Mouse (Mus musculus) stomach, embryonic 14.5 days (tissue): ENCODE measurements around the gene Ccdc115. TPM values are rescaled to one million over a fixed set of nuclear protein-coding genes. Genes with fewer than 3 reads are reported as not detected.
A peak's percentile ranks its signal among the peaks of the same experiment; 100 is the strongest.
"Not testable (repeated sequence)": the region's sequence is repeated elsewhere in the genome, so short reads cannot be mapped to it uniquely, and the experiment has no call there.

ENCODE experiments used
- ATAC-seq: fragments of 200-750 bp; cut with Nextera tagmentation; 2 replicates; pipeline ENCODE4 v1.8.0; 2017; ENCODE audit warnings: low read depth, moderate TSS enrichment; ENCODE audit not compliant: insufficient number of reproducible peaks, insufficient read depth, low FRiP score
- H3K27ac ChIP-seq: fragments of 300-500 bp; sonication (generic); 2 replicates; pipeline ENCODE4 v1.5.1; 2014; ENCODE audit warnings: mild to moderate bottlenecking, low read length, moderate library complexity, mixed read lengths
- H3K27me3 ChIP-seq: fragments of 300-500 bp; sonication (generic); 2 replicates; pipeline ENCODE4 v1.6.1; 2014; ENCODE audit warnings: low read length, control low read depth, mixed read lengths; ENCODE audit not compliant: control insufficient read depth, insufficient read depth
- H3K36me3 ChIP-seq: fragments of 300-500 bp; sonication (generic); 2 replicates; pipeline ENCODE4 v1.6.1; 2014; ENCODE audit warnings: mild to moderate bottlenecking, control low read depth, low read length, moderate library complexity, mixed read lengths; ENCODE audit not compliant: control insufficient read depth, insufficient read depth
- H3K4me1 ChIP-seq: fragments of 300-500 bp; sonication (generic); 2 replicates; pipeline ENCODE4 v1.6.1; 2014; ENCODE audit warnings: low read length, control low read depth, mixed read lengths; ENCODE audit not compliant: control insufficient read depth, insufficient read depth
- H3K4me2 ChIP-seq: fragments of 300-500 bp; sonication (generic); replicated peaks from 2 replicates; pipeline ENCODE4 v1.6.1; 2014; ENCODE audit warnings: low read depth, low read length, control low read depth
- H3K4me3 ChIP-seq: fragments of 300-500 bp; sonication (generic); 2 replicates; pipeline ENCODE4 v1.5.1; 2014; ENCODE audit warnings: low read depth, low read length, control low read depth
- H3K9ac ChIP-seq: fragments of 300-500 bp; sonication (generic); replicated peaks from 2 replicates; pipeline ENCODE4 v1.6.1; 2014; ENCODE audit warnings: low read depth, mild to moderate bottlenecking, control low read depth, low read length, moderate library complexity, mixed read lengths
- H3K9me3 ChIP-seq: fragments of 300-500 bp; sonication (generic); 2 replicates; pipeline ENCODE4 v1.6.1; 2016; ENCODE audit warnings: low read depth, low read length, control low read depth; ENCODE audit not compliant: control insufficient read depth
- WGBS: fragments of 180-500 bp; shearing (Covaris S2); extraction: QIAGEN DNeasy Blood & Tissue Kit; methylation state at CpG from one replicate; pipeline ENCODE4 v1.1.7; 2014; 5-methylcytosine and 5-hydroxymethylcytosine counted together
- polyA plus RNA-seq: library from polyadenylated mRNA; unstranded; fragments of >200 nt; fragmentation: Nextera tagmentation; extraction: Ambion mirVana; gene quantifications from 2 replicates; pipeline ENCODE4 v1.2.1, GENCODE M21; 2014

Ccdc115 gene
- polyA plus RNA-seq, 1 experiment from 2014 or later, result 50.4 TPM

DNA sequence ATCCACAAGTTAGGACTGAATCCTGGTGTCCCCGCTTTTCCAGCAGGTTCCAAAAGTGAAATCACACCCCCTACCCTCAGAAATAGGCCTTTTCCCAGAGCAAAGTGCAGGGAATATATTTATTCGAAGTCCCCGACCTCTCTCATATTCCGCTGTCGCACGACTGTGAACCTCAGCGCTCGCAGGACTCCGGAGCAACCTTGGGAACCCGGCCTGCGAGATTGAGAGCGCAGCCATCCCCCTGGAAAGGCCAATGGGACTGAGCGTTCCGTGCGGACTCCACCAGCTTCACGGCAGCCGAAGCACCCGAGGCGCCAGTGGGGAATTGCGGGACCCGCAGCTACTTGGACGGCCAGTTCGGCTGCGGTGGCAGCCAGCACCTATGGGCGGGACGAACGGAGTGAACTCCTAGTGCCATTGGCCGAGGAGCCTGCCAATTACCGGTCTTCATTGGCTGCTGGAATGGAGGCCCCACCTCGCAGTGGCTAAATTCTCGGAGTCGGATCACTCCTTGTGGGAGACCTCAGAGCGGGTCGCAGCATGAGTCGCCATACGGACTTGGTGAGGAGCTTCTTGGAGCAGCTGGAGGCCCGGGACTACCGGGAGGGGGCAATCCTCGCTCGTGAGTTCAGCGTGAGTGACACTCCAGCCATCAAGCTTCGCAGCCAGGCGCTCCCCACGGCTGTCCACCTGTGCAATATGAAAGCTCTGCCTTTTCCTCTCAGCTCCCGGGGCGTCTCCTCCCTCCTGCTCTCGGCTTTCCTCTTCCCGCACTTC lies 20.0 kb upstream of the Ccdc115 start, which contains the start of gene Ptpn18:
TSS of gene Ptpn18 (plus strand) at position 479 of the 777 bp plus-strand sequence.
- H3K4me1 ChIP-seq, result no peaks in the 10 kb centered on the region
- no peak within 1 kb of the TSS for H3K27ac ChIP-seq
- H3K36me3 ChIP-seq, result no peaks in the 10 kb centered on the region
- ATAC-seq, result peak; percentile 91
- peak within 1 kb of the TSS; percentile 26; the same call in 1 of the 2 replicates for H3K9ac ChIP-seq
- H3K4me2 ChIP-seq, result peak within 1 kb of the TSS; percentile 82
- WGBS, result under 1% methylated on average over 48 of the region's 48 CpGs
- H3K9me3 ChIP-seq, result no peaks in the 10 kb centered on the region
- peak within 1 kb of the TSS; percentile 42 for H3K4me3 ChIP-seq
- H3K27me3 ChIP-seq, result peaks cover 7% of the 10 kb centered on the region

DNA sequence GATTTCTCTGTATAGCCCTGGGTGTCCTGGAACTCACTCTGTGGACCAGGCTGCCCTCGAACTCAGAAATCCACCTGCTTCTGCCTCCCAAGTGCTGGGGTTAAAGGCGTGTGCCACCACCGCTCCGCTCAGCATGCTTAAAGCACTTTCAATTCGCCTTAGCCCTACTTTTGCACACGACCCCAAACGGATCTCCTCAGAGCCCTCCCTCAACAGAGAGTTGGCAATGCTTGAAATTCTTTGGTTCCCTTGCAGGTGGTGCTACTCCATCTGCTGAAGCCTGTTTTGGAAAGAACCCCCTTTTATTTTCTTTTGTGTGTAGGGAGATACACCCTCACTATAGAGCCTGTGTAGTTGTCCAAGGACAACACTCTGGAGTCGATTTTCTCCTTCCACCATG lies 19.0 kb upstream of the Ccdc115 start:
- H3K9ac ChIP-seq, result no peak overlapping the region
- H3K4me3 ChIP-seq, result no peak overlapping the region
- H3K4me2 ChIP-seq, result no peak overlapping the region
- H3K27ac ChIP-seq, result no peak overlapping the region
- peaks cover 7% of the 10 kb centered on the region for H3K27me3 ChIP-seq
- H3K36me3 ChIP-seq, result no peaks in the 10 kb centered on the region
- ATAC-seq, result no peak
- 28% methylated on average over 8 of the region's 8 CpGs for WGBS
- H3K4me1 ChIP-seq, result no peaks in the 10 kb centered on the region
- H3K9me3 ChIP-seq, result no peaks in the 10 kb centered on the region

DNA sequence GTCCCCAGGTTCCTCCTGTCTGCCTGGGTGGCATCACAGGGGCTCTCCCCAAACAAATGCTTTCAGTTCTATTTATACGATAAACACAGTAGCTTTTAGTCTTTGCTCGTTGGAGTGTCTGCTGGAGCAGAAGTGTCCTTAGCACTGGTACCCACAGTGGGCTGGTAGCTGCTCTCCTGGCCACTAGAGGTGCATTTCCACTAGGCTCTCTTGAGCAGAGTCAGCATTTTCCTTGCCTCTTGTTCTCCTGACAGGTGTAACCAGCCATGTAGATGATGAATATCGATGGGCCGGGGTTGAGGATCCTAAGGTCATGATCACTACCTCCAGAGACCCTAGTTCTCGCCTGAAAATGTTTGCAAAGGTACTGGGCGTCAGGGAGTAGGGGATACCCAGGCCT lies 3.7 kb upstream of the Ccdc115 start:
- Histone ChIP-seq H3K4me3 (no peak overlapping the region), H3K9ac (no peak overlapping the region), H3K9me3 (no peaks in the 10 kb centered on the region), H3K27ac (no peak overlapping the region), H3K27me3 (no peaks in the 10 kb centered on the region), H3K4me1 (no peaks in the 10 kb centered on the region), H3K36me3 (peaks cover 40% of the 10 kb centered on the region), H3K4me2 (no peak overlapping the region)
- ATAC-seq, result no peak
- 92% methylated on average over 6 of the region's 6 CpGs for WGBS

DNA sequence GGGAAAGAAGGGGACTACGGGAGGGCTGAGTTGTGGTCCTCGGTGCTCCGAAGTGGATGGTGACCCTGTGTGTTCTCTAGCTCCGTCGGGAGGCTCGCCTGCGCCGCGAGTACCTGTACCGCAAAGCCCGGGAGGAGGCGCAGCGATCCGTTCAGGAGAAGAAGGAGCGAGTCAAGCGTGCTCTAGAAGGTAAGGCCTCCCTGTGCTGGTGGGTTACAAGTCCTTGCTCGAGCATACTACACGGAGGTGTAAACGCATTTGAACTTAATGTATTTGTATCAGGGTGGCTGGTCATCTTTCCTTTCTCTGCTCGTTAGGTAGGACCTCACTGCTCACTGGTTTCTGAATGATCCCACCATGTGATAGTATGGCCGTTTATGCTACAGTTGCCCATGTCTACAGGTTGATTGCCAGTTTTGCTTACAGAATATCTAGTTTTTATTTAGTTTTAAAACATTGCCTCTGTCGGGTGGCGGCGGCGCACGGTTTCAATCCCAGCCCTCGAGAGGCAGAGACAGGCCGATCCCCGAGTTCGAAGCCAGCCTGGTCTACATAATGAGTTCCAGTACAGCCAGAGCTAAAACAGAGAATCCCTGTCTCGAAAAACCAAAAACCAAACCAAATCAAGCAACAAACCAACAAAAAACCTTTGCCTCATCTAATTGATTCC lies 624 bp upstream of the Ccdc115 start:
- ATAC-seq, result peak; percentile 19
- Histone ChIP-seq H3K36me3 (peaks cover 32% of the 10 kb centered on the region), H3K4me2 (peak overlapping the region; percentile 79), H3K9me3 (no peaks in the 10 kb centered on the region), H3K27me3 (no peaks in the 10 kb centered on the region), H3K4me1 (no peaks in the 10 kb centered on the region), H3K9ac (peak overlapping the region; percentile 52; the same call in 1 of the 2 replicates), H3K4me3 (peak overlapping the region; percentile 71), H3K27ac (peak overlapping the region; percentile 44; the same call in 1 of the 2 replicates)
- WGBS, result 7% methylated on average over 31 of the region's 31 CpGs

DNA sequence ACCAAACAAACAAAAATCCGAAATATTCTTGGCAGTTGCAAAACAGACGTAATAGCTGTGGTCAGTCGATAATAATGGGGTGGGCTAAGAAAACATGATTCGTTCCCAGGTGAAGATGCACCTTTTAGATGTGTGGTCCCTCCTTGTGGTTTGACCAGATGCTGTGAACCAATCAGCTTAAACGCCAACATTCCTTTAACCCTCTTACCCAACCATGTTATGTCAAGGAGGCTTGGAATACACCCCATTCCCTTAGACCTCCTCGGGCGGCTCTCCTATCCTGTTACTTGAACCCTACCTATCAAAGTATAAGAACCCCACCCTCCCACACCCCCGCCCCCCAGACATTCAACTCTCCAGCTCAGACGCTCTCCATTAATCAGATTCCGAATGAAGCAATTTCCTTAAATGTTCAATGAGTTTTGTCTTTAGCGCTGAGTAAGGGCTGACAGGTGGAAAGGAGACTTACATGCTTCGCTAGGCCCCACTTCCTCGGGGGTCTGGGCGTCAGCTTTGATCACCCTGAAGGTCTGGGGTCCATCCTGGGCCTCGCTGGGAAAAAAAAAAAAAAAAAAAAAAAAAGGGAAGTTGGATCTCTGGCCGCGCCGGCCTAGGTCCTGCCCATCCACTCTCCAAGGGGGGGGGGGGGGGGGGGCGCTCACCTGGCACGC lies 956 bp downstream of the Ccdc115 start:
- Histone ChIP-seq H3K4me2 (peak overlapping the region; percentile 66), H3K9me3 (no peaks in the 10 kb centered on the region), H3K4me3 (peak overlapping the region; percentile 71), H3K27ac (no peak overlapping the region), H3K4me1 (peaks cover 5% of the 10 kb centered on the region; the same call in 1 of the 2 replicates), H3K27me3 (no peaks in the 10 kb centered on the region), H3K36me3 (peaks cover 16% of the 10 kb centered on the region), H3K9ac (peak overlapping the region; percentile 42; the same call in 1 of the 2 replicates)
- 43% methylated on average over 15 of the region's 20 CpGs for WGBS
- no peak for ATAC-seq

DNA sequence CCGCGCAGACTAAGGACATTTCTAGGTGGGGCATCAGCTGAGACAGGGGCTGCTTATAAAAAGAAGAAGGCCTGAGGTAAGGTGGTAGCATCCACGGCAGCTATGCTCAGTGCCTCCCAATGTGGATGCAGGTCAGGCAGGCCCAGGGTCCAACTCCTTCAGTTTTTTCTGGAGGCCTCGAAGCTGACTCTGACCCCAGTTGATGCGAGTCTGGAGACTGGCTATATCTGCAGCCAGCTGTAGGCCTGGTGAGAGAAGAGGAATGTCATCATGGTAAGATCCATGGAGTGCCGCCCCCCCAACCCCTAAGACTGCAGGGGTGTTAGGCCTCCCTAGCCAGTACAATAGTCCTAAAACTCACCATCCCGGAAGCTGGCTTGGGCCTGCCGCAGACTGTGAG lies 2.1 kb downstream of the Ccdc115 start:
- WGBS, result 96% methylated on average over 8 of the region's 8 CpGs
- H3K9me3 ChIP-seq, H3K27me3 ChIP-seq, H3K27ac ChIP-seq, H3K9ac ChIP-seq, H3K4me1 ChIP-seq, H3K36me3 ChIP-seq, H3K4me3 ChIP-seq, ATAC-seq, H3K4me2 ChIP-seq: not testable (repeated sequence)

DNA sequence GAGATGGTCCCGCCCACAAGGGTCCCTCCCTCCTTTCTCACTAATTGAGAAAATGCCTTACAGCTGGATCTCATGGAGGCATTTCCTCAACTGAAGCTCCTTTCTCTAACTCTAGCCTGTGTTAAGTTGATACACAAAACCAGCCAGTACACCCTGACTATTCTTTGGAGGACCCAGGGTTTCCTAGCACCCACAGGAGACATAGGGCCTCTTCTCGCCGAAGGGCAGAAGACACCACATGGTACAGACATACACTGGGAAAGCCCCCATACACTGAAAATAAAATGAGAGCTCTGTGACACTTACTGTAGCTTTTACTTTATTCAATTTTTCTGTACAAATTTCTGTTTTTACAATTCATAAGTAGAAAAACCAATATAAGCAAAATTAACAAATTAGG lies 3.1 kb downstream of the Ccdc115 start:
- peaks cover 8% of the 10 kb centered on the region for H3K9me3 ChIP-seq
- H3K4me1 ChIP-seq, result peaks cover 7% of the 10 kb centered on the region; the same call in 1 of the 2 replicates
- H3K9ac ChIP-seq, result no peak overlapping the region
- H3K36me3 ChIP-seq, result no peaks in the 10 kb centered on the region; the same call in 1 of the 2 replicates
- H3K27me3 ChIP-seq, result no peaks in the 10 kb centered on the region
- no peak overlapping the region for H3K4me3 ChIP-seq
- no peak for ATAC-seq
- H3K4me2 ChIP-seq, result no peak overlapping the region
- WGBS, result 83% methylated on average over 3 of the region's 3 CpGs
- H3K27ac ChIP-seq, result no peak overlapping the region

DNA sequence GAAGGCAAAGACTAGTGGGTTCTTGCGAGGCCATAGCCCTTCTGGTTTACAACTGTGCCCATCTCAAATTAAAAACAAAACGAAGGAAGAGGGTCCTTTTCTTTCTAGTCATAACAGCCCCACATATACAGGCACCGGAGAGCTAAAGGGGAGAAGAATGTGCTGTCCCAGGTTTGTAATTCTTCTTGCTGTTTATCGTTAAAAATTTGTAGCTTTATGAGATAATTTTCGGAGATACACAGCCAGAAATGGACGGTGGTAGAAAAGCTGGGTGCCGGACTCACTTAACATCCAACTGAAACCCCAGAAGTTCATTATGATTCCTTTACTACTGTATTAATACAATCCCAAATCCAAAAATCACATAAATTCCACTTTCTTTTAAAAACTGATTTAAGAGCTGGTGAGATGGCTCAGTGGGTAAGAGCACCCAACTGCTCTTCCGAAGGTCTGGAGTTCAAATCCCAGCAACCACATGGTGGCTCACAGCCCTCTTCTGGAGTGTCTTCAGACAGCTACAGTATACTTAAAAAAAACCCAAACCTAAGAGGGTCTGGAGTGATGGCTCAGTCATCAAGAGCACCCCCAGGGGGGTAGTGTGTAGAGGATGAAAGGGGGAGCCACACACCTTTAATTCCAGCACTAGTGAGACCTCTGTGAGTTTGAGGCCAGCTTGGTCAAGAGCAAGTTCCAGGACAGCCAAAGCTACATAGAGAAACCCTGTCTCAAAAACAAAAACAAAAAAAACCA lies 3.9 kb downstream of the Ccdc115 start:
- no peak for ATAC-seq
- no peak overlapping the region for H3K9ac ChIP-seq
- H3K27me3 ChIP-seq, result no peaks in the 10 kb centered on the region
- H3K9me3 ChIP-seq, result peaks cover 16% of the 10 kb centered on the region
- peak overlapping the region; percentile 58 for H3K4me3 ChIP-seq
- peaks cover 7% of the 10 kb centered on the region; the same call in 1 of the 2 replicates for H3K4me1 ChIP-seq
- H3K4me2 ChIP-seq, result peak overlapping the region; percentile 70
- WGBS, result 27% methylated on average over 8 of the region's 8 CpGs
- no peaks in the 10 kb centered on the region; the same call in 1 of the 2 replicates for H3K36me3 ChIP-seq
- H3K27ac ChIP-seq, result peak overlapping the region; percentile 82
